Comparison of ENCODE assay signal across 8 mouse cellular contexts in genomic region chrX:111895084-111895779, GRCm38 (mm10). TPM values are rescaled to one million over a fixed set of nuclear protein-coding genes. Genes with fewer than 3 reads are reported as not detected.
DNase-seq lines count a peak whose midpoint lies in the region; ATAC-seq and TF ChIP-seq lines count a peak whose summit lies in the region.

No protein-coding gene starts in this region.

- TF ChIP-seq CTCF in olfactory bulb, adult 2 months (IDR thresholded peaks at IDR 0.05; ENCODE audit: insufficient read depth, low read depth, low read length): no peak

- DNase-seq in adrenal gland, adult (ENCODE audit: inconsistent age in 2 of 2, low spot score in 1 of 2): peak; percentile 5 to 21
- no peak for DNase-seq in adrenal gland, adult 18-20 months (ENCODE audit: low spot score in 2 of 2)
- DNase-seq in lung, adult 18-20 months: no peak
- no peak for DNase-seq in thymus, postnatal 0 days (ENCODE audit: low spot score)

- no peaks in the 10 kb centered on the region for H3K9me3 ChIP-seq in lung, embryonic 15.5 days
- no peaks in the 10 kb centered on the region for H3K9me3 ChIP-seq in limb, embryonic 12.5 days

- WGBS in lung, embryonic 15.5 days: 16% methylated on average over 34 of the region's 70 CpGs
- 18% methylated on average over 53 of the region's 70 CpGs for WGBS in limb, embryonic 12.5 days
- WGBS in olfactory bulb, adult 2 months: 33% methylated on average over 70 of the region's 70 CpGs

- no peak for ATAC-seq in lung, embryonic 15.5 days (ENCODE audit: borderline replicate concordance, extremely low read depth, low FRiP score, low TSS enrichment)
- peak; percentile 47; the same call in 1 of the 2 replicates for ATAC-seq in limb, embryonic 12.5 days (ENCODE audit: insufficient number of reproducible peaks, insufficient read depth, low FRiP score, low TSS enrichment, low read depth)
- no peak for ATAC-seq in erythroblast, adult 5-6 weeks (replicated peaks; ENCODE audit: low FRiP score, poor library complexity, severe bottlenecking)

- H3K36me3 ChIP-seq in lung, embryonic 15.5 days: no peaks in the 10 kb centered on the region
- H3K36me3 ChIP-seq in limb, embryonic 12.5 days: no peaks in the 10 kb centered on the region

- H3K27ac ChIP-seq in lung, embryonic 15.5 days: no peak overlapping the region
- no peak overlapping the region for H3K27ac ChIP-seq in limb, embryonic 12.5 days
- no peak overlapping the region for H3K27ac ChIP-seq in olfactory bulb, adult 2 months (ENCODE audit: insufficient read depth, low read depth, low read length)

- H3K9ac ChIP-seq in lung, embryonic 15.5 days: no peak overlapping the region
- H3K9ac ChIP-seq in limb, embryonic 12.5 days (replicated peaks): peak overlapping the region; percentile 40; the same call in 1 of the 2 replicates

- peak overlapping the region; percentile 35 for H3K4me3 ChIP-seq in lung, embryonic 15.5 days
- H3K4me3 ChIP-seq in limb, embryonic 12.5 days (replicated peaks): peak overlapping the region; percentile 43
- H3K4me3 ChIP-seq in olfactory bulb, adult 2 months (ENCODE audit: insufficient read depth, low read depth, low read length): peak overlapping the region; percentile 38

- H3K4me1 ChIP-seq in lung, embryonic 15.5 days: no peaks in the 10 kb centered on the region
- no peaks in the 10 kb centered on the region for H3K4me1 ChIP-seq in limb, embryonic 12.5 days (replicated peaks)
- H3K4me1 ChIP-seq in olfactory bulb, adult 2 months (ENCODE audit: control insufficient read depth, insufficient read depth, low read length): peaks cover 4% of the 10 kb centered on the region; the same call in 1 of the 2 replicates

- H3K4me2 ChIP-seq in lung, embryonic 15.5 days: peak overlapping the region; percentile 63
- peak overlapping the region; percentile 61 for H3K4me2 ChIP-seq in limb, embryonic 12.5 days

- TF ChIP-seq POLR2A in olfactory bulb, adult 2 months (IDR thresholded peaks at IDR 0.05; ENCODE audit: insufficient read depth, low read depth, low read length): no peak

- H3K27me3 ChIP-seq in lung, embryonic 15.5 days: peaks cover 15% of the 10 kb centered on the region
- peaks cover 16% of the 10 kb centered on the region for H3K27me3 ChIP-seq in limb, embryonic 12.5 days

RNA-seq across cellular contexts. Expression of gene Gm45194, which starts 4.0 kb away (rescaled TPM):
- 1 to 10 TPM; 3.9 to 4.4 TPM for total RNA-seq in adrenal gland, adult 18-20 months (2021)
- not detected in 2 replicates for polyA plus RNA-seq in lung, embryonic 15.5 days (2015; fragmentation: Nextera tagmentation; extraction: Ambion mirVana)
- polyA plus RNA-seq in limb, embryonic 12.5 days (2016; fragmentation: Nextera tagmentation; extraction: Ambion mirVana): 0.54 TPM in 1 of 2 replicates, not detected in the other
- polyA plus RNA-seq in olfactory bulb, adult 2 months (2012; ENCODE audit: insufficient read depth, insufficient read length, low replicate concordance, missing spikeins): not detected in 2 replicates
- not detected in 2 replicates for total RNA-seq in erythroblast, adult 5-6 weeks (2015; ENCODE audit: low replicate concordance)
- not detected in 2 replicates for total RNA-seq in erythroblast, adult 5-6 weeks (2017; ENCODE audit: low replicate concordance)
- not detected in 2 replicates for polyA plus RNA-seq in thymus, postnatal 0 days (2015; fragmentation: Nextera tagmentation; extraction: Ambion mirVana)

Comparison
In these comparisons a context has a peak if more than half of its experiments do, and no peak if none do; other contexts are left out.
1. DNase-seq: peak in adrenal gland, adult (2 of 2); none in adrenal gland, adult 18-20 months (0 of 2), lung, adult 18-20 months (0 of 2) and thymus, postnatal 0 days (single experiment).
2. Peak in every context shown above with its lines, with median percentiles within 50 percentile points of each other: H3K4me3 ChIP-seq.